Mouse (Mus musculus): ENCODE data around the gene Gpr15. TPM values are rescaled to one million over a fixed set of nuclear protein-coding genes. Genes with fewer than 3 reads are reported as not detected.

Gene Gpr15
- polyA plus RNA-seq (2015; fragmentation: Nextera tagmentation; extraction: Ambion mirVana): 0.56 TPM in 1 of 2 replicates, not detected in the other

- ATAC-seq (ENCODE audit: low FRiP score): no peak
- Histone ChIP-seq H3K27ac (replicated peaks) (no peak within 1 kb of the TSS), H3K4me2 (no peak within 1 kb of the TSS), H3K27me3 (replicated peaks) (no peaks in the 10 kb centered on the region), H3K36me3 (no peaks in the 10 kb centered on the region), H3K4me3 (replicated peaks) (no peak within 1 kb of the TSS), H3K9ac (replicated peaks) (no peak within 1 kb of the TSS), H3K9me3 (replicated peaks) (no peaks in the 10 kb centered on the region), H3K4me1 (no peaks in the 10 kb centered on the region)
- WGBS: 95% methylated on average over 7 of the region's 7 CpGs
Measured at GRCm38 (mm10) chr16:58718666-58719120, at the start of gene Gpr15. TSS of gene Gpr15 (minus strand) at chr16:58719070.

DNA sequence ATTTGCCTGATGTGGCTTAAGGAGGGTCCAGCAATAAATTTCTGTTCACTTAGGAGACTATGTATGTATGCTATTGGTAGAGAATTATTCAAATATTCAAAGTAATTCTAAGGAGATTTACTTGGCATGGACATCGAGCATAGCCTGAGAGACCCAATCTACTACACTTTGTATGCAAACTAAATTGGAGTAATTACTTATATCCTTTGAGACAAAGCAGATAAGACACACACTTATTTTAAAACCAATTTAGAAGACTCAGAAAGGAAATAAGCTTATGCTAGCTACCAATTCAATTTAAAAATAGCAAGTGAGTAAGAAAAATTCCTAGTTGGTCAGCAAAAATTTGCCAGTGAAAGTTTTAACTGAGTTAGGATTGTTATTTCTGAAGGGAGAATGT is 44.2 kb upstream of the Gpr15 start, which contains the start of gene Olfr172:
Gene Olfr172, minus strand, starts transcription at position 101 of the 400 bp plus-strand sequence.
- H3K9me3 ChIP-seq (replicated peaks): no peaks in the 10 kb centered on the region
- no peak within 1 kb of the TSS for H3K4me2 ChIP-seq
- H3K9ac ChIP-seq (replicated peaks): no peak within 1 kb of the TSS
- no peak within 1 kb of the TSS for H3K27ac ChIP-seq (replicated peaks)
- H3K4me1 ChIP-seq: no peaks in the 10 kb centered on the region
- H3K4me3 ChIP-seq (replicated peaks): no peak within 1 kb of the TSS
- 77% methylated on average over 1 of the region's 1 CpGs for WGBS
- no peaks in the 10 kb centered on the region for H3K36me3 ChIP-seq
- ATAC-seq (ENCODE audit: low FRiP score): no peak
- no peaks in the 10 kb centered on the region for H3K27me3 ChIP-seq (replicated peaks)

DNA sequence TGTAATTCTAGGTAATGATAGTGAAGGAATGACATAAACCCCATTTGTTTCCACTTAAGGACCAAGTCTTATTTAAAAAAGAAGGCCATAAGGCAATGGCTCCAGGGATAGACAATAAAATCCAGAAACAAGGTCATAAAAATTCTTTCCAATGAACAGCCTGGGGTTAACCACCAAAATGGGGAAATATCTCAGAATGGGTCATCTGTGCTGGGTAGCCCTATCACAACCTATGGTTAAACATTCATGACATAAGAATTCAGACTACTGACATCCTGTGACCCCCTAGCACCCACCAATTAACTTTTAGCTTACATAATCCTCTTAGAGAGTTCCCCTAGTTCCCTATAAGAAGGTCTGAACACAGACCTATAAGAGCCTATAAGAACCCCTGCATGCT is 37.3 kb upstream of the Gpr15 start:
- no peaks in the 10 kb centered on the region for H3K9me3 ChIP-seq (replicated peaks)
- ATAC-seq (ENCODE audit: low FRiP score): no peak
- H3K4me3 ChIP-seq (replicated peaks): no peak overlapping the region
- H3K4me2 ChIP-seq: no peak overlapping the region
- no peak overlapping the region for H3K27ac ChIP-seq (replicated peaks)
- no peaks in the 10 kb centered on the region for H3K36me3 ChIP-seq
- no peaks in the 10 kb centered on the region for H3K27me3 ChIP-seq (replicated peaks)
- no peaks in the 10 kb centered on the region for H3K4me1 ChIP-seq
- no peak overlapping the region for H3K9ac ChIP-seq (replicated peaks)

DNA sequence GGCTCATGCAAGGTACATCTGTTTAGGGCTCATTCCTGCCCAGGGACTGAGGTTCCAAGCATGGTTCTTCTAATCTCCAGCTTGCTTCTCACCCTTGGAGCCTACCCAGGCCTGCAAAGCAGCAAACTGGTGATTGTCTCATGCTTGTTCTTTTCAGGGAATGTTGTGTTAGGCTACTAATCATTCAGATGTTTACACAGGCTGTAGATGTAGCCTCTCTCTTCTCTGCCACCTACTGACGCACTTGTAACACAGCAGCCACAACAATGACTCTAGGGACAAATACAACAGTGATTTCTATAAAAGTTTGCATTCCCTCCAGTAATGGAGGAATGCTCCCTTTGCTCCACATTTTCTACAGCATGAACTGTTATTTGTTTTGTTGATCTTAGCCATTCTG is 32.4 kb upstream of the Gpr15 start:
- Histone ChIP-seq H3K9ac (replicated peaks) (no peak overlapping the region), H3K4me3 (replicated peaks) (no peak overlapping the region), H3K27me3 (replicated peaks) (no peaks in the 10 kb centered on the region), H3K27ac (replicated peaks) (no peak overlapping the region), H3K9me3 (replicated peaks) (no peaks in the 10 kb centered on the region), H3K4me1 (no peaks in the 10 kb centered on the region), H3K36me3 (no peaks in the 10 kb centered on the region), H3K4me2 (no peak overlapping the region)
- ATAC-seq (ENCODE audit: low FRiP score): no peak
- WGBS: 42% methylated on average over 1 of the region's 1 CpGs

DNA sequence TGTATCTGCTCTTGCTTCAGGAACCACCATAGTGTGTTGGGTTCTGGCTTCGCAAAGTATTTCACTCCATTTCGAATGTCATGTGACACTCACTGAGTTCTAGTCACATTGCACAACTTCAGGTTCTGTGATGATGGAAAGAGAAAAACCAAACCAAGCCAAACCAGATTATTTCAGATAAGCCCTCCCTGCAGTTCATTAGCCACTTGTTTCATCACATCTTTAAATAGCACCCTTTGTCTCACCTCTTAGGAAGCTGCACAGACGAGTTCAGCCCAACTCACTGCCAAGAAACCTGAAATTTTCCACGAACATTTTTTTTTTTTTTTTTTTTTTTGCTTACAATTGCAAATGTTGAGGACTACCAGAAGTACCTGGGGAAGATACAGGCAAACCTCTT is 27.8 kb upstream of the Gpr15 start:
- WGBS: 77% methylated on average over 4 of the region's 4 CpGs
- ATAC-seq (ENCODE audit: low FRiP score): no peak
- H3K9ac ChIP-seq (replicated peaks): no peak overlapping the region
- no peak overlapping the region for H3K4me3 ChIP-seq (replicated peaks)
- no peak overlapping the region for H3K4me2 ChIP-seq
- no peaks in the 10 kb centered on the region for H3K27me3 ChIP-seq (replicated peaks)
- no peaks in the 10 kb centered on the region for H3K4me1 ChIP-seq
- no peaks in the 10 kb centered on the region for H3K9me3 ChIP-seq (replicated peaks)
- no peak overlapping the region for H3K27ac ChIP-seq (replicated peaks)
- no peaks in the 10 kb centered on the region for H3K36me3 ChIP-seq

DNA sequence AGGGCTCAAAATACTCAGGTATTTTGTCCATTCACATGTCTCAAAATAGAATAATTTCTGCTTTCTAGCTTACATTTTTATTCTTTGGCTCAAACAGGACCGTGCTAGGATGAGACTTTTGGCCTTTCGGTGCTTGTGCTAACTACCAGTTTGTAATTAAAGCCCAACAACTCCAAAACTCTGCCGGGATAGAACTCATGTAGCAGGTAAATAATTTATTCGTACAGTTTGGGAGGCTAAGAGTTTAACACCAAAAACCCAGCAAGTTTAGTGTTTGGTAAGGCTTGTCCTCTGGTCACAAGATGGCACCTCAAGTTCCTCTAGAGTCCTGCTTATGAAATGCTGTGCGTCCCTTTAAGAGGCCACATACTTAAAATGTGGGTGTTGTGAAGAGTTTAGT is 21.9 kb upstream of the Gpr15 start:
- Histone ChIP-seq H3K4me2 (no peak overlapping the region), H3K9me3 (replicated peaks) (no peaks in the 10 kb centered on the region), H3K9ac (replicated peaks) (no peak overlapping the region), H3K27me3 (replicated peaks) (no peaks in the 10 kb centered on the region), H3K4me1 (no peaks in the 10 kb centered on the region), H3K27ac (replicated peaks) (no peak overlapping the region), H3K36me3 (peaks cover 1% of the 10 kb centered on the region; the same call in 1 of the 2 replicates), H3K4me3 (replicated peaks) (no peak overlapping the region)
- 93% methylated on average over 5 of the region's 5 CpGs for WGBS
- no peak for ATAC-seq (ENCODE audit: low FRiP score)

- 94% methylated on average over 1 of the region's 1 CpGs for WGBS
- Histone ChIP-seq H3K4me1 (no peaks in the 10 kb centered on the region), H3K27ac (replicated peaks) (no peak overlapping the region), H3K4me3 (replicated peaks) (no peak overlapping the region), H3K9me3 (replicated peaks) (no peaks in the 10 kb centered on the region), H3K4me2 (no peak overlapping the region), H3K36me3 (peaks cover 17% of the 10 kb centered on the region), H3K27me3 (replicated peaks) (no peaks in the 10 kb centered on the region), H3K9ac (replicated peaks) (no peak overlapping the region)
- no peak for ATAC-seq (ENCODE audit: low FRiP score)
Measured at GRCm38 (mm10) chr16:58738800-58739199, 19.9 kb upstream of the Gpr15 start.

GRCm38 (mm10) chr16:58738205-58738604 is 19.3 kb upstream of the Gpr15 start:
- Histone ChIP-seq H3K27me3 (replicated peaks) (no peaks in the 10 kb centered on the region), H3K27ac (replicated peaks) (no peak overlapping the region), H3K36me3 (peaks cover 21% of the 10 kb centered on the region), H3K4me1 (no peaks in the 10 kb centered on the region), H3K9ac (replicated peaks) (no peak overlapping the region), H3K4me3 (replicated peaks) (no peak overlapping the region), H3K9me3 (replicated peaks) (no peaks in the 10 kb centered on the region), H3K4me2 (no peak overlapping the region)
- WGBS: 82% methylated on average over 4 of the region's 4 CpGs
- ATAC-seq (ENCODE audit: low FRiP score): no peak

- Histone ChIP-seq H3K4me3 (replicated peaks) (peak overlapping the region; percentile 75), H3K27me3 (replicated peaks) (no peaks in the 10 kb centered on the region), H3K36me3 (peaks cover 26% of the 10 kb centered on the region), H3K4me1 (peaks cover 11% of the 10 kb centered on the region), H3K27ac (replicated peaks) (peak overlapping the region; percentile 86), H3K9me3 (replicated peaks) (no peaks in the 10 kb centered on the region), H3K9ac (replicated peaks) (peak overlapping the region; percentile 82), H3K4me2 (peak overlapping the region; percentile 67)
- ATAC-seq (ENCODE audit: low FRiP score): peak; percentile 91
- under 1% methylated on average over 24 of the region's 31 CpGs for WGBS
Measured at GRCm38 (mm10) chr16:58728176-58728671, 9.4 kb upstream of the Gpr15 start.

GRCm38 (mm10) chr16:58727477-58728131 is 8.7 kb upstream of the Gpr15 start, which contains the start of gene Cldnd1:
TSS of gene Cldnd1 (plus strand) at chr16:58727910.
- no peaks in the 10 kb centered on the region for H3K27me3 ChIP-seq (replicated peaks)
- peak within 1 kb of the TSS; percentile 67 for H3K4me2 ChIP-seq
- WGBS: 2% methylated on average over 34 of the region's 35 CpGs
- peak within 1 kb of the TSS; percentile 86 for H3K27ac ChIP-seq (replicated peaks)
- peak within 1 kb of the TSS; percentile 82 for H3K9ac ChIP-seq (replicated peaks)
- peak; percentile 100 for ATAC-seq (ENCODE audit: low FRiP score)
- H3K36me3 ChIP-seq: peaks cover 22% of the 10 kb centered on the region
- H3K9me3 ChIP-seq (replicated peaks): no peaks in the 10 kb centered on the region
- H3K4me1 ChIP-seq: peaks cover 11% of the 10 kb centered on the region
- H3K4me3 ChIP-seq (replicated peaks): peak within 1 kb of the TSS; percentile 75

DNA sequence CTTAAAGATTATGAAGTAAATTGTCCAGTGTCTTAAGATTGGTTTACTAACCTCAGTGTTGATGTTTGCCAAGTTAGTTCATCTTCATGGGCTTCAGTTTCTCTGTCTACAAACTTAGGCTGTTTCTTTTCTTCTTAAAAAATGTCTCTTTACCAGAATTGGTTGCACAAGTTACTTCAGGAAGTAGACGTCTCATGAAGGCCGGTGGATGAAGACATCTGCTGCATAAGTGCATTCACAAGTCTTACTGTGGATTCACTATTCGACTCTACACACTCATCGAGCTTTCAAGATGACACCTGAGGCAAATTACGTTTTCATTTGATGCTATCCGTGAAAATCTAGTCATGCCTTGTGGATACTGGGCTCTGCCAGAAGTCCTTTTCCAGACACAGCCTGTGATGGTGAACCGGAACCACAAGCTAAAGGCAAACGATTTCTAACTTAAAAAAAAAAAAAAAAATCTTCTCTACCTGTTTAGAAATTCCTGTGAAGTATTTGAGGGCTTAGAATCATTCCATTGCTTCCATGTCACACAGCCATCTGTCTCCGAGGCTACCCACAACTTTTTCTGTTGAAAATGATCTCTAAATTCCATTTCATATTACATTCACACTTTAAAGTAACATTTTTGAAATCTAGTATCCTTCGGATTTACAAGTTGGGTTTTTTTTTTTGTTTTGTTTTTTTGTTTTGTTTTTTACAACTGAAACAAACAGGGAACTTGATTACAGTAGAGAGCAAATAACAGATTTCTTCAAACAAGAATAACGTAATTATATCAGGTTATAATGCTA is 8.0 kb upstream of the Gpr15 start:
- Histone ChIP-seq H3K9ac (replicated peaks) (no peak overlapping the region), H3K4me2 (peak overlapping the region; percentile 67), H3K27me3 (replicated peaks) (no peaks in the 10 kb centered on the region), H3K36me3 (peaks cover 14% of the 10 kb centered on the region), H3K4me3 (replicated peaks) (peak overlapping the region; percentile 75; the same call in 1 of the 2 replicates), H3K27ac (replicated peaks) (no peak overlapping the region), H3K4me1 (peaks cover 11% of the 10 kb centered on the region), H3K9me3 (replicated peaks) (no peaks in the 10 kb centered on the region)
- ATAC-seq (ENCODE audit: low FRiP score): no peak
- WGBS: 83% methylated on average over 11 of the region's 11 CpGs

GRCm38 (mm10) chr16:58722292-58722691 is 3.4 kb upstream of the Gpr15 start:
- whole genome bisulfite sequencing: 91% methylated on average over 2 of the region's 2 CpGs
- Histone ChIP-seq H3K9me3 (replicated peaks) (no peaks in the 10 kb centered on the region), H3K4me3 (replicated peaks) (no peak overlapping the region), H3K36me3 (no peaks in the 10 kb centered on the region), H3K9ac (replicated peaks) (no peak overlapping the region), H3K27ac (replicated peaks) (no peak overlapping the region), H3K4me2 (no peak overlapping the region), H3K27me3 (replicated peaks) (no peaks in the 10 kb centered on the region), H3K4me1 (no peaks in the 10 kb centered on the region)
- ATAC-seq (ENCODE audit: low FRiP score): no peak
